Mouse (Mus musculus) spleen, adult 2 months (tissue): ENCODE data around the gene Pla2r1. TPM values are rescaled to one million over a fixed set of nuclear protein-coding genes. Genes with fewer than 3 reads are reported as not detected.

Experiments
- DNase-seq, 2 experiments: peaks; one replicate each; pipeline versions ENCODE4 v3.0.0 to v3.0.0-alpha.2; 2012 to 2021; ENCODE audit warnings: low spot score in 2 of 2, low read depth in 1 of 2
- H3K27ac ChIP-seq: fragments of 200-500 bp; 2 replicates; pipeline ENCODE4 v1.5.1; 2012; ENCODE audit warnings: low read length, inconsistent platforms; ENCODE audit not compliant: insufficient read depth
- H3K27me3 ChIP-seq: fragments of 200-500 bp; 2 replicates; pipeline ENCODE4 v1.6.1; 2012; ENCODE audit warnings: mild to moderate bottlenecking, moderate library complexity, low read length, inconsistent platforms; ENCODE audit not compliant: control insufficient read depth, insufficient read depth
- H3K36me3 ChIP-seq: fragments of 200-500 bp; 2 replicates; pipeline ENCODE4 v1.6.1; 2012; ENCODE audit warnings: mild to moderate bottlenecking, low read length, inconsistent platforms; ENCODE audit not compliant: control insufficient read depth, insufficient read depth
- H3K4me1 ChIP-seq: fragments of 200-500 bp; 2 replicates; pipeline ENCODE4 v1.6.1; 2011; ENCODE audit warnings: inconsistent platforms; ENCODE audit not compliant: control insufficient read depth, insufficient read depth, insufficient read length
- H3K4me3 ChIP-seq: fragments of 200-500 bp; 2 replicates; pipeline ENCODE4 v1.5.1; 2011; ENCODE audit warnings: mild to moderate bottlenecking, inconsistent platforms; ENCODE audit not compliant: insufficient read depth, insufficient read length; ENCODE audit errors: extremely low read depth
- CTCF ChIP-seq: fragments of 200-500 bp; IDR thresholded peaks from 2 replicates; pipeline ENCODE4 v1.5.1; 2011; ENCODE audit warnings: mild to moderate bottlenecking, inconsistent platforms; ENCODE audit not compliant: insufficient read depth, insufficient read length, insufficient replicate concordance; ENCODE audit errors: extremely low read depth
- POLR2A ChIP-seq: fragments of 200-500 bp; IDR thresholded peaks from 2 replicates; pipeline ENCODE4 v1.6.1; 2011; ENCODE audit warnings: low read depth, low read length, inconsistent platforms
- WGBS: fragments of 180-500 bp; shearing (Covaris S2); methylation state at CpG from one replicate; pipeline ENCODE4 v1.1.7; 2018; 5-methylcytosine and 5-hydroxymethylcytosine counted together
- polyA plus RNA-seq: library from polyadenylated mRNA; depleted of rRNA; stranded (reverse); fragments of >200 nt; gene quantifications from 2 replicates; pipeline ENCODE4 v1.2.3, GENCODE M21; 2012

Gene Pla2r1
- polyA plus RNA-seq, 1 experiment, result 1.4 TPM

DNA sequence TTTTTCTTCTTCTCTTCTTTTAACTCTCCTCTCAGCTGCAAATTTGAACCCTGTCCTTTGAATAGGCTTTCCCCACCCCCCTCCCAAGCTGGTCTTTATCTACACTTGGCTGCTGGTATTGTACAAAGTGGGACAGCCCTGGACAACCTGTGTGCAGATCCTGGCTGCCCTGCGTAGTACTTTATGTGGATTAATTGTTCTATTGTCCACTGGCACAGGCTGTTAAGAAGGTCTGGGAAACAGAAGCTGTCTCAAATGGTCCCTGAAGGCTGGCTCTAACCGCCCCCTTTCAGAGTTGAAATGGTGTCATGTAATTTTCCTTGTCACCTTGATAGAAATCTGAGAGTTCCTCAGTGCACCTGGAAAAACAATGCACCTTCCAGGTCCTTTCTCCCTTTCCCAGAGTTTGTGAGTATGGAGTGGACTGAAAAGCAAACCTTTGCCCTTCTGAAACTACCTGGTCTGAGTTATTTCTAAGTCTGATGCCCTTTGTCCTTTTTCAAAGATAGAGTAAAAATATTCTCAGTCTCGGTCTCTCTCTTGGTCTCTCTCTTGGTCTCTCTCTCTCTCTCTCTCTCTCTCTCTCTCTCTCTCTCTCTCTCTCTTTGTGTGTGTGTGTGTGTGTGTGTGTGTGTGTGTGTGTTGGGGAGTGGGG is 101.9 kb downstream of the Pla2r1 start:
- DNase-seq, result no peak
- Histone ChIP-seq H3K27ac (no peak overlapping the region), H3K4me3 (no peak overlapping the region), H3K27me3 (no peaks in the 10 kb centered on the region), H3K4me1 (no peaks in the 10 kb centered on the region), H3K36me3 (no peaks in the 10 kb centered on the region)
- 93% methylated on average over 3 of the region's 3 CpGs for WGBS
- TF ChIP-seq POLR2A (no peak), CTCF (no peak)

DNA sequence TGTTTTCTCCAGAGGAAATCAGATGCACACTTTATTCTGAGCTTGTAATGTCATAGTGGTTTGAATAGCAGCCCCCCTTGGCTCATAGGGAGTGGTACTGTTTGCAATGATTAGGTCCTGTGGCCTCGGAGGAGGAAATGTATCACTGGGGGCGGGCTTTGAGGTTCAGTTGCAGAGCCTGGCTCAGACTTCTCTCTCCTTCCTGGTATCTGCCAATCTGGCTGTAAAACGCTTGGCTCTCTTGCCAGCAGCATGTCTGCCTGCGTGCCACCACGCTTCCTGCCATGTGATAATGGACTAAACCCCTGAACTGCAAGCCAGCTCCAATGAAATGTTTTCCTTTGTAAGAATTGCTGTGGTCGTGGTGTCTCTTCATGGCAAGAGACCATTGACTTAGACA is 103.4 kb downstream of the Pla2r1 start:
- H3K27ac ChIP-seq, result no peak overlapping the region
- TF ChIP-seq CTCF (no peak), POLR2A (no peak)

DNA sequence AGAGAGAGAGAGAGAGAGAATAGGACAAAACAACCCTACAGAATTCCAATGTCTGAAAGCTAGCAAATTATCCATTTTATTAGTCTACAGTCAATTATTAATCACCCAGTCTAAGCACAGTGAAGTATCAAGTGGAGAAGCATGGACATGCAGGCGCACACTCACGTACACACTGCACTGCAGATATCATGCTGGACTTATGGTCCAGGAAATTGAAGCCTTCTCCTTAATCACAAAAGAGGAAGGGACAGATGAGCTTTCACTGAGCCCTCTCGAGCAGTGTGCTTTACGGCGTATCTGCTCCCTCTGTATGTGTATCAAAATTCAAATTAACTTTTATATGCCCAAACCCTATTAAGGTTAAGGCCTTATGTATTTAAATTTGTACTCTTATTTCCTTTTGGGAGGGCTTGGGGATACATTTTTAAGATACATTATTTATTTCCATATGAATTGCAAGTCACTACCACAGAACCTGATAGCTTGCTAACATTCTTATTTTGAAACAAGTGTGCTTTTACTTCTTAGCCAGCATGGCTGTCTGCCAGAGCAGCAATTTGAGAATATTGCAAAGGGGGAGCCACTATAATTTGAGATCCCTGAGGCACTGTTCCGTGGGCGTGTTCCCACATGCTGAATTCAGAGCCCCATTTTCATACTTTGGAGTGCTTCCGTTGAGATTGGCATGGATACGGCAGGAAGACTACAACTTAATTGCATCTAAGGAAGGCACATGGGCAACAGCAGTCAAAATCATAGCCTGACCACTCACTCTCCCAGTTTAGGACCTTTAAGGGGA is 108.2 kb downstream of the Pla2r1 start:
- no peak for DNase-seq
- Histone ChIP-seq H3K4me3 (no peak overlapping the region), H3K27ac (no peak overlapping the region), H3K36me3 (no peaks in the 10 kb centered on the region), H3K27me3 (no peaks in the 10 kb centered on the region), H3K4me1 (no peaks in the 10 kb centered on the region)
- WGBS, result 79% methylated on average over 9 of the region's 9 CpGs
- TF ChIP-seq CTCF (no peak), POLR2A (no peak)

More for the DNA sequence above, 103.4 kb downstream of the Pla2r1 start:
- no peaks in the 10 kb centered on the region for H3K4me1 ChIP-seq
- no peak for DNase-seq
- no peaks in the 10 kb centered on the region for H3K27me3 ChIP-seq
- no peak overlapping the region for H3K4me3 ChIP-seq
- H3K36me3 ChIP-seq, result no peaks in the 10 kb centered on the region
- 19% methylated on average over 6 of the region's 6 CpGs for WGBS

DNA sequence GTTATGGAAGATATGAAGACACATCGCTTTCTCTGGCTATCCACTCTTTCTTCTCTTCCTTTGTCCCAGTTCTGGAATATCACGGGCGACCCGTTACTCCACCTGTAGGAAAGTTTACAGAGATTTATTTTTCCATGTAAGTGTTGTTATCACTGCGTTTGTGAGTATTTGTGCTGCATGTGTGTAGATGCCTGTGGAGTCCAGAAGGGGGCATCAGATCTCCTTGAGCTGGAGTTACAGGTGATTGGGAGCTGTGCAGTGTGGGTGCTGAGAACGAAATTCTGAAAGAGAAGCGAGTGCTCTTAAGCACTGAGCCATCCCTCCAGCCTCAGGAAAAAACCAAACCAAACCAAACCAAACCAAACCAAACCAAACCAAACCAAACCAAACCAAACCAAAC is 109.8 kb downstream of the Pla2r1 start:
- Histone ChIP-seq H3K27ac (no peak overlapping the region), H3K36me3 (no peaks in the 10 kb centered on the region), H3K27me3 (no peaks in the 10 kb centered on the region), H3K4me1 (no peaks in the 10 kb centered on the region), H3K4me3 (no peak overlapping the region)
- DNase-seq, result no peak
- 95% methylated on average over 7 of the region's 7 CpGs for WGBS
- TF ChIP-seq POLR2A, result no peak
- TF ChIP-seq CTCF, result no peak

DNA sequence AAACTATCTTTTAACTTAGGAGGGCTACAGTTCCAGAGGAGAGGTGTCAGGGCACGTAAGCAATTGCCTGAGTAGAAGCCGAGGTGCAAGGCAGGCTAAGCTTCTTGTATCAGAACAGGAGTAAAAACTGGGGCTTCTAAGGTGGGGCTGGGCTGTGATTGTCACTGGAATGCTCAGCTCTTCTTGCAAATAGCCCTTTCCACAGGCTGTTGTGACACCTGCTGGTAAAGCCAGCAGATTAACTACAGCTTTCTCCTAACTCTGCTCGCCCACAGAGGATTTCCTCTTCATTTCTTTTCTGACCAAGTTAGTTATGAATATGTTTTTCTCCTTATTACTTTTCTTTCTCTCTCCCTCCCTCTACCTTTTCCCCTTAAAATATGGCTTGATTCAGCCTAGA is 111.2 kb downstream of the Pla2r1 start:
- TF ChIP-seq POLR2A (no peak), CTCF (no peak)
- H3K36me3 ChIP-seq, result no peaks in the 10 kb centered on the region
- no peak overlapping the region for H3K27ac ChIP-seq
- H3K27me3 ChIP-seq, result no peaks in the 10 kb centered on the region
- 47% methylated on average over 3 of the region's 3 CpGs for WGBS
- H3K4me1 ChIP-seq, result no peaks in the 10 kb centered on the region
- no peak overlapping the region for H3K4me3 ChIP-seq
- DNase-seq, result no peak

DNA sequence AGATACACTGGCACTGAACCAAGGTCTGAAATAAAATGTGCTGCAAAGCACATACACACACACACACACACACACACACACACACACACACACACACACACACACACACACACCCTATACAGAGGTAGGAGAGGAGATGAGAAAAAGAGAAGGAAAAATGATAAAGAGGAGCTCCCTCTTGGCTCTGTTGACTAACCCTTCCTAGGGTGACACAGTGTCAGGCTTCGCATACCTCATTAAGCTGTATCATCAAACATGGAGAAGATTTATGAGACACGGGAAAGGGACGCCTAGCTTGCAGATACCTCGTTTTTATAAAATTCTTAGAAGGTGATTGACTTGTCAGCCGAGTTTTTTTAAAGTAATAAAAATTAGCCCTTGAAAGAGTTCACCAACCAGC is 116.3 kb downstream of the Pla2r1 start:
- DNase-seq, result no peak
- no peaks in the 10 kb centered on the region for H3K36me3 ChIP-seq
- no peak overlapping the region for H3K27ac ChIP-seq
- 86% methylated on average over 5 of the region's 5 CpGs for WGBS
- no peak overlapping the region for H3K4me3 ChIP-seq
- H3K4me1 ChIP-seq, result no peaks in the 10 kb centered on the region; the same call in 1 of the 2 replicates
- no peaks in the 10 kb centered on the region for H3K27me3 ChIP-seq
- TF ChIP-seq CTCF (no peak), POLR2A (no peak)
